Comparison of ENCODE assay signal across 1 mouse cellular context in the genomic region with DNA sequence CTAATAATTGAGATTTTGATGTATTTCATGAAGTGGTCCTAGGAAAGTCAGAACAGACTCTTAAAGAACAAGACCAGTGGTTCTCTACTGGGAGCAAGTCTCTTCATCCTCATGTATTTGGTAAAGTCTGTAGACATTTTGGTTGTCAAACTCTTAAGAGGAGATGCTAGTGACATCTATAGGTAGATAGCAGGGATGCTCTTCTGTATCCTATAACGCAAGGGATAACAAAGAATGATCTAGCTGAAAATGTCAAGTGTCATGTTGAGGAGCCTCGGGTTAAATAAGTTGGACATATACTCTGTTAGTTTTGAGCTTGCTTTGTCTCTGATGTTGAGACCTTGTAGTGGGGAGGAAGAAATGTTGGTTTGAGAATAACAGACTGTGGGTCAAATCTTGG.
A peak's percentile ranks its signal among the peaks of the same experiment; 100 is the strongest.
TF ChIP-seq lines count a peak whose summit lies in the region.

No protein-coding gene starts in this region.

TF ChIP-seq in MEL, 35 proteins besides CTCF, POLR2A, EP300 and RAD21:
- TF ChIP-seq KAT2A (conservative IDR thresholded peaks at IDR 0.05; ENCODE audit: low read depth, low read length) (no peak), MEF2A (IDR thresholded peaks at IDR 0.05; ENCODE audit: extremely low read depth, insufficient replicate concordance, low read depth, low read length, poor library complexity, severe bottlenecking) (no peak), GABPA (IDR thresholded peaks at IDR 0.05; ENCODE audit: low read depth, low read length) (no peak), MXI1 (IDR thresholded peaks at IDR 0.05; ENCODE audit: low read depth, low read length) (no peak; the same call in 1 of the 2 replicates), CHD2 (IDR thresholded peaks at IDR 0.05; ENCODE audit: low read length) (no peak), CHD1 (IDR thresholded peaks at IDR 0.05; ENCODE audit: low read depth, low read length) (peak; percentile 49; the same call in 1 of the 2 replicates), SMC3 (IDR thresholded peaks at IDR 0.05; ENCODE audit: low read depth, low read length) (peak; percentile 14; the same call in 1 of the 2 replicates)
